Mouse (Mus musculus) embryonic facial prominence, embryonic 10.5 days (tissue): ENCODE data around the gene Prkce. TPM values are rescaled to one million over a fixed set of nuclear protein-coding genes. Genes with fewer than 3 reads are reported as not detected.

Experiments
- DNase-seq: peaks from one replicate; pipeline ENCODE4 v3.0.0-alpha.2; 2017; ENCODE audit warnings: low spot score
- H3K27ac ChIP-seq: fragments of 300-500 bp; sonication (generic); replicated peaks from 2 replicates; pipeline ENCODE4 v1.5.1; 2016; ENCODE audit warnings: mild to moderate bottlenecking
- H3K27me3 ChIP-seq: fragments of 300-500 bp; sonication (generic); replicated peaks from 2 replicates; pipeline ENCODE4 v1.6.1; 2016; ENCODE audit warnings: low read depth, mild to moderate bottlenecking; ENCODE audit not compliant: poor library complexity, severe bottlenecking
- H3K36me3 ChIP-seq: fragments of 300-500 bp; sonication (generic); replicated peaks from 2 replicates; pipeline ENCODE4 v1.6.1; 2016; ENCODE audit warnings: mild to moderate bottlenecking, moderate library complexity
- H3K4me1 ChIP-seq: fragments of 300-500 bp; sonication (generic); 2 replicates; pipeline ENCODE4 v1.6.1; 2016
- H3K4me3 ChIP-seq: fragments of 300-500 bp; sonication (generic); 2 replicates; pipeline ENCODE4 v1.5.1; 2016; ENCODE audit warnings: mild to moderate bottlenecking, moderate library complexity
- H3K9me3 ChIP-seq: fragments of 300-500 bp; sonication (generic); 2 replicates; pipeline ENCODE4 v1.6.1; 2016; ENCODE audit warnings: mild to moderate bottlenecking
- WGBS: fragments of 180-500 bp; shearing (Covaris S2); methylation state at CpG from one replicate; pipeline ENCODE4 v1.1.7; 2016; 5-methylcytosine and 5-hydroxymethylcytosine counted together
- polyA plus RNA-seq: library from polyadenylated mRNA; unstranded; fragments of >200 nt; fragmentation: Nextera tagmentation; extraction: Ambion mirVana; gene quantifications from 2 replicates; pipeline ENCODE4 v1.2.1, GENCODE M21; 2016

Gene Prkce
- polyA plus RNA-seq, 1 experiment from 2014 or later: 4.2 TPM

DNA sequence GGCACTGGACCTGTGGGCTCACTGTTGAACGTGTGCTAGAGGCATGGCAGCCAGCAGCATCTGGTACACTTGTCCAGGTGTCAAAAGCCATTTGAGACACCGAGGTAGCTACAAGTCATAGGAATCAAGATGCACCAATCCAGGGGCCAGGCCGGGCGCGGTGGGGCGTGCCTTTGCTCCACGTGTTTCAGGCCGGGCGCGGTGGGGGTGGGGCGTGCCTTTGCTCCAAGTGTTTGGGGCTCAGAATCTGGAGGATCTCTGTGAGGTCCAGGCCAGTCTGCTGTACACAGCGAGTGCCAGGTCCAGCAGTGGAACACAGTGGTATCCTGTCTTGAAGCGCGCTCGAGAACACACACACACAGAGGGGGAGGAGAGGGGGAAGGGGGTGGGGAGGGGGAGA, 4.9 kb upstream of the Prkce start:
- WGBS: 53% methylated on average over 15 of the region's 15 CpGs
- peaks cover 19% of the 10 kb centered on the region for H3K4me1 ChIP-seq
- no peak overlapping the region for H3K4me3 ChIP-seq
- no peaks in the 10 kb centered on the region; the same call in 1 of the 2 replicates for H3K27me3 ChIP-seq
- no peak overlapping the region for H3K27ac ChIP-seq
- no peaks in the 10 kb centered on the region for H3K9me3 ChIP-seq
- no peaks in the 10 kb centered on the region for H3K36me3 ChIP-seq
- DNase-seq: peak; percentile 50

GRCm38 (mm10) chr17:86164416-86164815, 3.2 kb upstream of the Prkce start:
- Histone ChIP-seq H3K36me3 (no peaks in the 10 kb centered on the region), H3K4me3 (no peak overlapping the region), H3K27ac (no peak overlapping the region), H3K4me1 (peaks cover 32% of the 10 kb centered on the region), H3K9me3 (no peaks in the 10 kb centered on the region), H3K27me3 (peaks cover 8% of the 10 kb centered on the region)
- DNase-seq: no peak
- 81% methylated on average over 7 of the region's 7 CpGs for WGBS

- peak; percentile 45 for DNase-seq
- Histone ChIP-seq H3K9me3 (no peaks in the 10 kb centered on the region), H3K4me3 (peak overlapping the region; percentile 83), H3K36me3 (no peaks in the 10 kb centered on the region), H3K4me1 (peaks cover 49% of the 10 kb centered on the region), H3K27ac (peak overlapping the region; percentile 93), H3K27me3 (peaks cover 25% of the 10 kb centered on the region)
- WGBS: 2% methylated on average over 19 of the region's 19 CpGs
Measured at GRCm38 (mm10) chr17:86166051-86166566, 1.5 kb upstream of the Prkce start.

GRCm38 (mm10) chr17:86166567-86167319, 842 bp upstream of the Prkce start:
- no peaks in the 10 kb centered on the region for H3K9me3 ChIP-seq
- under 1% methylated on average over 46 of the region's 46 CpGs for WGBS
- DNase-seq: peak; percentile 82
- H3K4me3 ChIP-seq: peak overlapping the region; percentile 83
- H3K27me3 ChIP-seq: peaks cover 29% of the 10 kb centered on the region
- peak overlapping the region; percentile 93 for H3K27ac ChIP-seq
- H3K4me1 ChIP-seq: peaks cover 48% of the 10 kb centered on the region
- H3K36me3 ChIP-seq: no peaks in the 10 kb centered on the region

GRCm38 (mm10) chr17:86168231-86168981, 821 bp downstream of the Prkce start:
- Histone ChIP-seq H3K27me3 (peaks cover 30% of the 10 kb centered on the region), H3K9me3 (no peaks in the 10 kb centered on the region), H3K4me1 (peaks cover 42% of the 10 kb centered on the region), H3K36me3 (peaks cover 8% of the 10 kb centered on the region), H3K4me3 (peak overlapping the region; percentile 83), H3K27ac (peak overlapping the region; percentile 93)
- WGBS: under 1% methylated on average over 64 of the region's 64 CpGs
- DNase-seq: no peak

GRCm38 (mm10) chr17:86169092-86169491, 1.5 kb downstream of the Prkce start:
- WGBS: 26% methylated on average over 6 of the region's 6 CpGs
- Histone ChIP-seq H3K27me3 (peaks cover 30% of the 10 kb centered on the region), H3K36me3 (peaks cover 9% of the 10 kb centered on the region), H3K27ac (no peak overlapping the region), H3K4me3 (peak overlapping the region; percentile 83), H3K4me1 (peaks cover 42% of the 10 kb centered on the region), H3K9me3 (no peaks in the 10 kb centered on the region)
- DNase-seq: no peak

DNA sequence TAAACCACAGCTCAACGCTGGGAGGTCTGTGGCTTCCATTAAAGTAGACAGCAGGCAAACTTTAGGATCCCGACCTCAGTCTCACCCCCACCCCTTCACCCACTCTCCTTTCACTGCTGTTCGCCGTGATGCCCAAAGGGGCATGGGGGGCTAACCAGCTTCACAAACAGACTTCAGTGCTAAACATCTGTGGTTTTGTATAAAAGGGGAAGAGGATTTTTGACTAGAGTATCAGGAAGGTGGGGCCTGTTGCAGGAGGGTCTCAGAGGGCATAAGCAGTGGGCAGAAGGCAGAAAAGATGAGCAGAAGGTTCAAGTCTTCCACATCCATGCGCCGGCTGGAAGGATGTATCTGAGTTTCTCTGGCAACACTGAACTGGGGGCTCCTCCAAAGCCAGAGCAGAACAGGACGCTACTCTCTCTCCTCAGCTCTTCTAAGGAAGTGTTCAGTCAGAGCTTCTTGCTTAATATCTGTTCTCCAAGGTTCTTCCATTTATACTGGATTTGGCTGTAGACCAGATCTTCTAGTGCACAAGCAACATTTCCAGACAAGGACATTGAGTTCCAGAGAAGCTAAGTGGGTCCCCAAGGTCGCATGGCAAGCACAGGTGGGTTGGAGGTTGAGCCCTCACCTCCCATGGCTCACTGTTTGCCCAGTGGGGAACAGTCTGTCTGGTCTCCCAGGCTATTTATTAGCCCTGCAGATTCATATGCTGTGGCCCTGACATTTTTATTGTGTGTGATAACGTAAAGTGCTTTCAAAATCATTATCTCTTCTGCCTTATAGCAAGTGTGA, 2.8 kb downstream of the Prkce start:
- no peaks in the 10 kb centered on the region for H3K9me3 ChIP-seq
- H3K36me3 ChIP-seq: peaks cover 9% of the 10 kb centered on the region
- H3K4me3 ChIP-seq: peak overlapping the region; percentile 83; the same call in 1 of the 2 replicates
- DNase-seq: no peak
- peaks cover 47% of the 10 kb centered on the region for H3K4me1 ChIP-seq
- peaks cover 30% of the 10 kb centered on the region for H3K27me3 ChIP-seq
- 75% methylated on average over 9 of the region's 9 CpGs for WGBS
- no peak overlapping the region for H3K27ac ChIP-seq

- DNase-seq: peak; percentile 24
- peaks cover 9% of the 10 kb centered on the region for H3K36me3 ChIP-seq
Measured at GRCm38 (mm10) chr17:86175516-86175915, 7.9 kb downstream of the Prkce start.

GRCm38 (mm10) chr17:86176722-86177121, 9.1 kb downstream of the Prkce start:
- H3K9me3 ChIP-seq: no peaks in the 10 kb centered on the region
- peaks cover 9% of the 10 kb centered on the region for H3K36me3 ChIP-seq
- 0 out of 2 replicates have a peak, but pooled peaks cover 1% of the 10 kb centered on the region for H3K27me3 ChIP-seq
- peaks cover 30% of the 10 kb centered on the region for H3K4me1 ChIP-seq
- 79% methylated on average over 7 of the region's 7 CpGs for WGBS
- DNase-seq: no peak
- no peak overlapping the region for H3K4me3 ChIP-seq
- H3K27ac ChIP-seq: no peak overlapping the region

More at GRCm38 (mm10) chr17:86175516-86175915, 7.9 kb downstream of the Prkce start:
- H3K4me1 ChIP-seq: peaks cover 38% of the 10 kb centered on the region
- H3K27ac ChIP-seq: no peak overlapping the region
- 46% methylated on average over 9 of the region's 9 CpGs for WGBS
- no peak overlapping the region for H3K4me3 ChIP-seq
- peaks cover 11% of the 10 kb centered on the region; the same call in 1 of the 2 replicates for H3K27me3 ChIP-seq
- H3K9me3 ChIP-seq: no peaks in the 10 kb centered on the region

DNA sequence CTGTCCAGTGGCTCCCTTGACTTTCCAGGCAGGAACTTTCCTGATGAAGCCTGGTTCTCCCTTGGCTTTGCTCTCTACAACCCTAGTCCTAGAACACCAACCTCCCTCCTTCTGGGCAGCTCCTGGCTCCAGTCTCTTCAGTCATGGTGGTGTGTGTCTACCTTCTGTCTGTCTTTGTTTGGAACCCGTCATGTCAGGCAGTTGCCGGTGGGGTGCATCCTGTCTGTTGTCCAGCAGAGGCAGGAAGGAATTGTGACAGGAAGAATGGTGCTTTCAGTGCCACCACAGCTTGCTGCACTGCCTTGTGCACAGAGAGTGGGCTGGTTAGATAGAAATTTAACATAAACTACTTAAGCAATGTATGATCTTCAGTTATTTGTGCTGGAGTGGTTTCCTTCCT, 16.2 kb downstream of the Prkce start:
- no peaks in the 10 kb centered on the region for H3K9me3 ChIP-seq
- 24% methylated on average over 2 of the region's 2 CpGs for WGBS
- no peak for DNase-seq
- H3K36me3 ChIP-seq: no peaks in the 10 kb centered on the region
- H3K27me3 ChIP-seq: no peaks in the 10 kb centered on the region
- no peak overlapping the region for H3K4me3 ChIP-seq
- H3K4me1 ChIP-seq: peaks cover 16% of the 10 kb centered on the region
- no peak overlapping the region for H3K27ac ChIP-seq

DNA sequence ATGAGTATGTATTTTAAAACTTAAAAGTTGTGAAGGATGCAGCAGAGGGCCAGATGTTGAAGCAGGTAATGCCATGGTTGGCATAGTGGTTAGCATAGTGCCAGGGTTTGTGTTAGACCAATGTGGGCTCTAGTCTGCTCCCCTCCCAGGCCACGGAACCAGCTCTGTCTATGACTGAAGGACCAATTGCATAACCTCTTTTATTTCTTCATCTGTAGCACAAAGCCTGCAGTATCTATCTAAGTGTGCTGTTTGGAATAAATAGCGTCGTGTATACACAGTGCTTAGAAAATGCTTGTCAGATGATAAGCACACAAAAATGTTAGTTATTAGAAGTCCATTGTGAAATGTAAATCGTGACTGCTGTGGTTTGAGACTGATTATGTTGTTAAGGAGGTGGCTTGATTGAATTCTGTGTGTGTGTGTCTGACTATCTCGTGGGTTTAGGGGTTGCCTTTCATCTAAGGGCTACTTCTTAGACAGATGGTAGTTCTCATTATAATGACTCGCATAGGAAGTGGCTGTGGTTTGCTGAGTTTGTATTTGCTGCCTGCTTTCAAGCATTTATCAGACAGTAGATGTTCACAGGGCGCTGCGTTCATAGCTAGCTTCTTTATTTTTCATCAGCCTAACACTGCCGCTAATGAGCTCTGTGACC, 17.1 kb downstream of the Prkce start:
- WGBS: 77% methylated on average over 9 of the region's 9 CpGs
- H3K27me3 ChIP-seq: no peaks in the 10 kb centered on the region
- H3K9me3 ChIP-seq: no peaks in the 10 kb centered on the region
- DNase-seq: no peak
- H3K4me1 ChIP-seq: peaks cover 16% of the 10 kb centered on the region
- H3K27ac ChIP-seq: no peak overlapping the region
- no peaks in the 10 kb centered on the region for H3K36me3 ChIP-seq
- no peak overlapping the region for H3K4me3 ChIP-seq

DNA sequence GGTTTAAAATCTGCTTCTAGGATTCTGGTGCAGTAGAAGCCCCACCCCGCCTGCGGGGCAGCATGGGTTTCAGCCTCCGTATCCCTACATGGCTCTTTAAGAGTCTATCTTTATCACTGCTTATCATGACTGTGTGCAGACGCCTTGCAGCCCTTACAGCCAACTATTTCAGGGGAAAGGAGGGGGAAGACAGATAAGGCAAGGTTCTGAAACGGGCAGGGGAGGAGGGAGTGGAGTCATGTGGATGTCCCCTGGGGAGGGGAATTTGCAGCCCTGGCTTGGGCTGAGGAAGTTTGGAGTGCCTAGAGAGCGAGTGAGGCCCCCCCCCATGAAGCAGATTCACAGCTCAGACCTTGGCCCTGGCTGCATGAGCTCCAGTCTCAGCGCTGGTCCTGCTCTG, 18.0 kb downstream of the Prkce start:
- Histone ChIP-seq H3K27me3 (no peaks in the 10 kb centered on the region), H3K4me1 (peaks cover 16% of the 10 kb centered on the region), H3K36me3 (no peaks in the 10 kb centered on the region), H3K4me3 (no peak overlapping the region), H3K27ac (no peak overlapping the region; the same call in 1 of the 2 replicates), H3K9me3 (no peaks in the 10 kb centered on the region)
- DNase-seq: no peak
- WGBS: 40% methylated on average over 7 of the region's 7 CpGs
